Mouse (Mus musculus) liver, embryonic 14.5 days (tissue): Measurements from ENCODE around the gene Pgap2. TPM values are rescaled to one million over a fixed set of nuclear protein-coding genes. Genes with fewer than 3 reads are reported as not detected.

Experiments used
- ATAC-seq: fragments of 200-750 bp; cut with Nextera tagmentation; 2 replicates; pipeline ENCODE4 v1.8.0; 2017; ENCODE audit warnings: moderate number of reproducible peaks, mild to moderate bottlenecking, moderate library complexity; ENCODE audit not compliant: insufficient read depth
- DNase-seq, 3 experiments: peaks; one replicate each; pipeline ENCODE4 v3.0.0-alpha.2; 2012 to 2013; ENCODE audit warnings: low read depth in 3 of 3, low spot score in 3 of 3
- H3K27ac ChIP-seq: fragments of 300-500 bp; sonication (generic); 2 replicates; pipeline ENCODE4 v1.5.1; 2014; ENCODE audit warnings: moderate library complexity, mild to moderate bottlenecking, control low read depth, inconsistent platforms
- H3K27me3 ChIP-seq: fragments of 300-500 bp; sonication (generic); 2 replicates; pipeline ENCODE4 v1.6.1; 2014; ENCODE audit warnings: mild to moderate bottlenecking, low read length, moderate library complexity; ENCODE audit not compliant: control insufficient read depth, insufficient read depth
- H3K36me3 ChIP-seq: fragments of 300-500 bp; sonication (generic); replicated peaks from 2 replicates; pipeline ENCODE4 v1.6.1; 2014; ENCODE audit warnings: low read depth; ENCODE audit not compliant: control insufficient read depth, insufficient read depth
- H3K4me1 ChIP-seq, 2 experiments: fragments of 200-500 bp in 1 of 2; fragments of 300-500 bp in 1 of 2; sonication (generic) in 1 of 2; replicated peaks; 2 replicates each; pipeline ENCODE4 v1.6.1; 2012 to 2014; ENCODE audit warnings: antibody characterized with exemption in 1 of 2, inconsistent platforms in 1 of 2, low read length in 1 of 2; ENCODE audit not compliant: control insufficient read depth in 2 of 2, insufficient read depth in 2 of 2
- H3K4me2 ChIP-seq: fragments of 300-500 bp; sonication (generic); 2 replicates; pipeline ENCODE4 v1.6.1; 2014; ENCODE audit warnings: low read depth, mild to moderate bottlenecking, control low read depth, moderate library complexity
- H3K4me3 ChIP-seq, 2 experiments: fragments of 200-500 bp in 1 of 2; fragments of 300-500 bp in 1 of 2; sonication (generic) in 1 of 2; 2 replicates each; pipeline ENCODE4 v1.5.1; 2012 to 2014; ENCODE audit warnings: low read depth in 2 of 2, low read length in 2 of 2, mild to moderate bottlenecking in 2 of 2, control low read depth in 1 of 2, inconsistent platforms in 1 of 2, moderate library complexity in 1 of 2; ENCODE audit not compliant: insufficient read depth in 1 of 2
- H3K9ac ChIP-seq: fragments of 300-500 bp; sonication (generic); replicated peaks from 2 replicates; pipeline ENCODE4 v1.6.1; 2014; ENCODE audit warnings: mild to moderate bottlenecking, control low read depth, moderate library complexity
- H3K9me3 ChIP-seq: fragments of 300-500 bp; sonication (generic); 2 replicates; pipeline ENCODE4 v1.6.1; 2016; ENCODE audit warnings: low read length, mixed read lengths; ENCODE audit not compliant: control insufficient read depth
- CTCF ChIP-seq: IDR thresholded peaks from 2 replicates; pipeline ENCODE4 v1.5.1; 2016; ENCODE audit warnings: antibody characterized with exemption, low read depth, control low read depth
- EP300 ChIP-seq: IDR thresholded peaks from 2 replicates; pipeline ENCODE4 v1.6.1; 2016; ENCODE audit warnings: antibody characterized with exemption, low read depth
- WGBS: fragments of 180-500 bp; shearing (Covaris S2); extraction: QIAGEN DNeasy Blood & Tissue Kit; methylation state at CpG from one replicate; pipeline ENCODE4 v1.1.7; 2014; ENCODE audit not compliant: insufficient replicate concordance; 5-methylcytosine and 5-hydroxymethylcytosine counted together
- polyA plus RNA-seq, 2 experiments: library from polyadenylated mRNA; depleted of rRNA in 1 of 2; stranded (reverse) in 1 of 2; unstranded in 1 of 2; fragments of >200 nt; fragmentation: Nextera tagmentation in 1 of 2; extraction: Ambion mirVana in 1 of 2; gene quantifications; 2 replicates each; pipeline versions ENCODE4 v1.2.1 to v1.2.3; 2012 to 2014

The Pgap2 gene
- polyA plus RNA-seq, 2 experiments = 14.5 to 18.0 TPM

DNA sequence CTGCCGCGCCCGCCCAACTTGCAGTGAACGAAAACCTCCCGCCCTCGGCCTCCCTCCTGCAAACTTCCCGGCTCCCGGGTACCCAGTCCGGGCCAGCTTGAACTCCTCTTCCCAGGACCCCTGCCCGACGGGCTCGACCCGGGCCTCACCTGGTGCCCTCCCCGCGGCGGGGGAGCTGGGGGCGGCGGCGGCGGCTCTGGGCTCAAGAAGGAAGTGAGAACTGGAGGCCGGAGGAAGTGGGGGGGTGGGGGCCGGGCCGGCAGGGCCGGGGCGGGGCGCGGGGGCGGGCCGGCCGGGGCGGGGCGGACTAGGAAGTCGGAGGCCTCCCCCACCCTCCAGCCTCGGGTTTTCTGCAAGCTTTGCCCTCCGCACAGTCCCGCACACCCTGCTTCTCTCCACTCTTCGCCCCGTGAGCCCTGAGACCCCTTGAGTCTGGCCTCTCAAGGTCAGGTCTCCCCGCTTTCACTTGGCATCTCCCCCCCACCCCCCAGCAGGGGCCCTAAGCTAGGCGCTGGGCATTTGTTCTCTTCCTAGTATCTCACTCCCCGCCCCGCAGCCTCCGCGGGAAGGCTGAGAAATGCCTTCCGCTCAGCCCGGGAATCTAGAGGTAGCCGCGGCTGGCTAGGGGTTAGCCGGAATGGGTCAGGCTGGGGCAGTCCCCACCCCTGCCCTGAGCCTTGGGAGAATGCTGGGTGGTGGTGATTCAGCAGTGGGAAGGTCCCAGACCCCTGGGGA lies 40.1 kb downstream of the Pgap2 start:
- Histone ChIP-seq H3K9me3 (no peaks in the 10 kb centered on the region), H3K27me3 (no peaks in the 10 kb centered on the region), H3K9ac (peak overlapping the region; percentile 89), H3K27ac (peak overlapping the region; percentile 95), H3K36me3 (no peaks in the 10 kb centered on the region), H3K4me3 (peak overlapping the region; percentile 83 to 95), H3K4me1 (peaks cover 39 to 51% of the 10 kb centered on the region in 2 experiments), H3K4me2 (peak overlapping the region; percentile 95)
- TF ChIP-seq EP300 (no peak), CTCF (no peak)
- WGBS = under 1% methylated on average over 46 of the region's 49 CpGs
- DNase-seq = peak; percentile 60 to 67 (median 64)
- ATAC-seq = peak; percentile 80

DNA sequence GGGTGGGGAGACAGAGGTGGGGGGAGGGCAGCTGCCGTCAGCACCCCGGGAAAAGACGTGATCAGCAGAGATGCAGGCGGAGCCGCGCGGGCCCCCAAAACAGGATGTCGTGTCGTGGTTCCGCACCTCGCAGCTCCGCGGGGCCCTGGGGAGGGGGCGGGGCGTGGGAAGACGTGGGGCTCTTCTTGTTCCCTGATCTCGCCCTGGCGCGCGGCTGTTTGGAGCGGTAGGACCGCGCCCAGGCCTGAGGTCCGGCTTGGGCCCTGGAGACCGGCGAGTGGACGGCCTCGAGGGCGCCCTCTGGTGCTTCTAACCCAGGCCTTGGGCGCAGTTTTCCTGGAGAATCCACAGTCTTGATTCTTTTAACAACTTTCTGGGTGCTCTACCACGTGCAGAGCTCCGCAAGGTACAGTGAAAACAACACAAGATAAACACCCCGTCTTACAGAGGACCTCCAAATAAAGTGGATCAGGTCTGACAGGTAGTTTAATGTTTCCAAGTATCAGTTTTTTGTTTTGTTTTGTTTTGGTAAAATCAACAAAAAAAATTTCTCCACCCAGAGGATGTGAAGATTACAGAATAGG lies 40.7 kb downstream of the Pgap2 start:
- H3K27me3 ChIP-seq = no peaks in the 10 kb centered on the region

GRCm38 (mm10) chr7:102253631-102254030 lies 43.6 kb downstream of the Pgap2 start:
- H3K4me2 ChIP-seq = peak overlapping the region; percentile 37
- H3K27me3 ChIP-seq = no peaks in the 10 kb centered on the region
- ATAC-seq (no peak), DNase-seq (no peak)
- H3K4me3 ChIP-seq = no peak overlapping the region
- 15% methylated on average over 1 of the region's 1 CpGs for WGBS
- peak overlapping the region; percentile 37 for H3K27ac ChIP-seq
- H3K9me3 ChIP-seq = no peaks in the 10 kb centered on the region
- peaks cover 10 to 16% of the 10 kb centered on the region in 2 experiments for H3K4me1 ChIP-seq
- H3K36me3 ChIP-seq = no peaks in the 10 kb centered on the region
- peak; percentile 24; the same call in 1 of the 2 replicates for TF ChIP-seq EP300
- TF ChIP-seq CTCF = no peak
- H3K9ac ChIP-seq = peak overlapping the region; percentile 50

More for the DNA sequence above, 40.7 kb downstream of the Pgap2 start:
- WGBS = under 1% methylated on average over 33 of the region's 33 CpGs
- Histone ChIP-seq H3K4me3 (peak overlapping the region; percentile 73 to 83), H3K4me1 (peaks cover 36 to 45% of the 10 kb centered on the region in 2 experiments), H3K27ac (peak overlapping the region; percentile 95), H3K4me2 (peak overlapping the region; percentile 95), H3K9ac (peak overlapping the region; percentile 89), H3K9me3 (no peaks in the 10 kb centered on the region), H3K36me3 (no peaks in the 10 kb centered on the region)
- peak; percentile 75 to 81 (median 80) for DNase-seq
- TF ChIP-seq CTCF (peak; percentile 94), EP300 (no peak)
- ATAC-seq = peak; percentile 67

- WGBS = 72% methylated on average over 3 of the region's 3 CpGs
- TF ChIP-seq CTCF (no peak), EP300 (no peak)
- Histone ChIP-seq H3K27me3 (no peaks in the 10 kb centered on the region), H3K9me3 (no peaks in the 10 kb centered on the region), H3K36me3 (no peaks in the 10 kb centered on the region), H3K9ac (no peak within 1 kb of the TSS; the same call in 1 of the 2 replicates), H3K27ac (no peak within 1 kb of the TSS), H3K4me1 (peaks cover 10 to 11% of the 10 kb centered on the region in 2 experiments), H3K4me2 (no peak within 1 kb of the TSS), H3K4me3 (no peak within 1 kb of the TSS)
- ATAC-seq = no peak
- no peak for DNase-seq
Measured at GRCm38 (mm10) chr7:102255954-102256353, 45.9 kb downstream of the Pgap2 start, which contains the start of gene Rhog. Rhog (minus strand) TSS chr7:102256054.

GRCm38 (mm10) chr7:102256636-102257035 lies 46.6 kb downstream of the Pgap2 start:
- WGBS = 70% methylated on average over 3 of the region's 3 CpGs
- TF ChIP-seq CTCF = no peak
- TF ChIP-seq EP300 = no peak
- Histone ChIP-seq H3K9me3 (no peaks in the 10 kb centered on the region), H3K9ac (no peak overlapping the region), H3K4me1 (peaks cover 8% of the 10 kb centered on the region in 2 experiments), H3K36me3 (no peaks in the 10 kb centered on the region), H3K27ac (no peak overlapping the region), H3K27me3 (no peaks in the 10 kb centered on the region), H3K4me3 (no peak overlapping the region), H3K4me2 (no peak overlapping the region)
- ATAC-seq = no peak
- no peak for DNase-seq
